Mouse (Mus musculus): ENCODE measurements around the gene Clba1. TPM values are rescaled to one million over a fixed set of nuclear protein-coding genes. Genes with fewer than 3 reads are reported as not detected.
"Not testable (repeated sequence)": the region's sequence is repeated elsewhere in the genome, so short reads cannot be mapped to it uniquely, and the experiment has no call there.

The Clba1 gene
- polyA plus RNA-seq, 1 experiment: not detected

GRCm38 (mm10) chr12:112833527-112833926 is 24.8 kb downstream of the Clba1 start:
- H3K27me3 ChIP-seq (ENCODE audit: control insufficient read depth): no peaks in the 10 kb centered on the region
- H3K4me3 ChIP-seq (replicated peaks): no peak overlapping the region
- no peaks in the 10 kb centered on the region for H3K9me3 ChIP-seq (ENCODE audit: control insufficient read depth, low read length)
- H3K36me3 ChIP-seq (ENCODE audit: control insufficient read depth): peaks cover 12% of the 10 kb centered on the region
- H3K4me1 ChIP-seq (ENCODE audit: control insufficient read depth): peaks cover 32% of the 10 kb centered on the region
- TF ChIP-seq GATA1 (IDR thresholded peaks at IDR 0.05; ENCODE audit: low read length) (peak; percentile 95), TAL1 (IDR thresholded peaks at IDR 0.05; ENCODE audit: low read length) (no peak)

GRCm38 (mm10) chr12:112835046-112835445 is 26.3 kb downstream of the Clba1 start:
- TF ChIP-seq TAL1 (IDR thresholded peaks at IDR 0.05; ENCODE audit: low read length) (no peak), GATA1 (IDR thresholded peaks at IDR 0.05; ENCODE audit: low read length) (no peak)

GRCm38 (mm10) chr12:112840209-112841086 is 31.7 kb downstream of the Clba1 start:
- Histone ChIP-seq H3K9me3 (ENCODE audit: control insufficient read depth, low read length) (peaks cover 4% of the 10 kb centered on the region), H3K4me1 (ENCODE audit: control insufficient read depth) (no peaks in the 10 kb centered on the region), H3K4me3 (replicated peaks) (no peak overlapping the region), H3K27me3 (ENCODE audit: control insufficient read depth) (no peaks in the 10 kb centered on the region), H3K36me3 (ENCODE audit: control insufficient read depth) (no peaks in the 10 kb centered on the region)
- TF ChIP-seq TAL1 (IDR thresholded peaks at IDR 0.05; ENCODE audit: low read length) (no peak), GATA1 (IDR thresholded peaks at IDR 0.05; ENCODE audit: low read length) (no peak)

More at GRCm38 (mm10) chr12:112835046-112835445, 26.3 kb downstream of the Clba1 start:
- no peak overlapping the region for H3K4me3 ChIP-seq (replicated peaks)
- peaks cover 12% of the 10 kb centered on the region for H3K36me3 ChIP-seq (ENCODE audit: control insufficient read depth)
- no peaks in the 10 kb centered on the region for H3K27me3 ChIP-seq (ENCODE audit: control insufficient read depth)
- peaks cover 28% of the 10 kb centered on the region for H3K4me1 ChIP-seq (ENCODE audit: control insufficient read depth)
- peaks cover 4% of the 10 kb centered on the region for H3K9me3 ChIP-seq (ENCODE audit: control insufficient read depth, low read length)

GRCm38 (mm10) chr12:112841338-112841892 is 32.7 kb downstream of the Clba1 start:
- H3K9me3 ChIP-seq (ENCODE audit: control insufficient read depth, low read length); H3K4me1 ChIP-seq (ENCODE audit: control insufficient read depth); H3K27me3 ChIP-seq (ENCODE audit: control insufficient read depth); H3K36me3 ChIP-seq (ENCODE audit: control insufficient read depth); H3K4me3 ChIP-seq (replicated peaks): not testable (repeated sequence)

GRCm38 (mm10) chr12:112842128-112842527 is 33.4 kb downstream of the Clba1 start:
- not testable (repeated sequence) for H3K27me3 ChIP-seq (ENCODE audit: control insufficient read depth); H3K36me3 ChIP-seq (ENCODE audit: control insufficient read depth); H3K9me3 ChIP-seq (ENCODE audit: control insufficient read depth, low read length); H3K4me3 ChIP-seq (replicated peaks); H3K4me1 ChIP-seq (ENCODE audit: control insufficient read depth)

GRCm38 (mm10) chr12:112843803-112844202 is 35.1 kb downstream of the Clba1 start:
- H3K4me1 ChIP-seq (ENCODE audit: control insufficient read depth): no peaks in the 10 kb centered on the region
- TF ChIP-seq GATA1 (IDR thresholded peaks at IDR 0.05; ENCODE audit: low read length) (no peak), TAL1 (IDR thresholded peaks at IDR 0.05; ENCODE audit: low read length) (no peak)

GRCm38 (mm10) chr12:112847880-112848279 is 39.1 kb downstream of the Clba1 start:
- Histone ChIP-seq H3K4me3 (replicated peaks) (no peak overlapping the region), H3K9me3 (ENCODE audit: control insufficient read depth, low read length) (no peaks in the 10 kb centered on the region), H3K4me1 (ENCODE audit: control insufficient read depth) (peaks cover 2% of the 10 kb centered on the region; the same call in 1 of the 2 replicates), H3K36me3 (ENCODE audit: control insufficient read depth) (no peaks in the 10 kb centered on the region), H3K27me3 (ENCODE audit: control insufficient read depth) (no peaks in the 10 kb centered on the region)
- no peak for TF ChIP-seq GATA1 (IDR thresholded peaks at IDR 0.05; ENCODE audit: low read length)
- TF ChIP-seq TAL1 (IDR thresholded peaks at IDR 0.05; ENCODE audit: low read length): no peak

More at GRCm38 (mm10) chr12:112843803-112844202, 35.1 kb downstream of the Clba1 start:
- Histone ChIP-seq H3K4me3 (replicated peaks) (no peak overlapping the region), H3K36me3 (ENCODE audit: control insufficient read depth) (no peaks in the 10 kb centered on the region), H3K9me3 (ENCODE audit: control insufficient read depth, low read length) (peaks cover 4% of the 10 kb centered on the region), H3K27me3 (ENCODE audit: control insufficient read depth) (no peaks in the 10 kb centered on the region)

- TF ChIP-seq GATA1 (IDR thresholded peaks at IDR 0.05; ENCODE audit: low read length) (no peak), TAL1 (IDR thresholded peaks at IDR 0.05; ENCODE audit: low read length) (no peak)
These were observed 40.7 kb downstream of the Clba1 start for GRCm38 (mm10) chr12:112849235-112850022.

GRCm38 (mm10) chr12:112850344-112850743 is 41.6 kb downstream of the Clba1 start:
- no peaks in the 10 kb centered on the region for H3K9me3 ChIP-seq (ENCODE audit: control insufficient read depth, low read length)
- no peak for TF ChIP-seq GATA1 (IDR thresholded peaks at IDR 0.05; ENCODE audit: low read length)
- no peaks in the 10 kb centered on the region for H3K27me3 ChIP-seq (ENCODE audit: control insufficient read depth)
- no peaks in the 10 kb centered on the region for H3K36me3 ChIP-seq (ENCODE audit: control insufficient read depth)
- peaks cover 4% of the 10 kb centered on the region; the same call in 1 of the 2 replicates for H3K4me1 ChIP-seq (ENCODE audit: control insufficient read depth)
- no peak overlapping the region for H3K4me3 ChIP-seq (replicated peaks)

More at GRCm38 (mm10) chr12:112849235-112850022, 40.7 kb downstream of the Clba1 start:
- no peaks in the 10 kb centered on the region for H3K9me3 ChIP-seq (ENCODE audit: control insufficient read depth, low read length)
- no peak overlapping the region for H3K4me3 ChIP-seq (replicated peaks)
- no peaks in the 10 kb centered on the region for H3K36me3 ChIP-seq (ENCODE audit: control insufficient read depth)
- H3K27me3 ChIP-seq (ENCODE audit: control insufficient read depth): no peaks in the 10 kb centered on the region
- peaks cover 4% of the 10 kb centered on the region; the same call in 1 of the 2 replicates for H3K4me1 ChIP-seq (ENCODE audit: control insufficient read depth)
